Mouse (Mus musculus) G1E (cell line): ENCODE data around the gene Arid5b.

Source experiments
- CTCF ChIP-seq: IDR thresholded peaks from 2 replicates; pipeline ENCODE4 v1.5.1; 2012; ENCODE audit warnings: low read depth, low read length, inconsistent platforms, mixed read lengths
- GATA1 ChIP-seq: IDR thresholded peaks from 2 replicates; pipeline ENCODE4 v1.6.1; 2012; ENCODE audit warnings: borderline replicate concordance, low read length, inconsistent platforms, mixed read lengths
- POLR2AphosphoS5 ChIP-seq: IDR thresholded peaks from 2 replicates; pipeline ENCODE4 v1.6.1; 2012; ENCODE audit warnings: low read depth, low read length, inconsistent platforms; ENCODE audit not compliant: insufficient replicate concordance
- TAL1 ChIP-seq: conservative IDR thresholded peaks from 2 replicates; pipeline ENCODE4 v1.6.1; 2012; ENCODE audit warnings: low read depth, low read length, inconsistent platforms, mixed read lengths

GRCm38 (mm10) chr10:68126551-68126950 lies 152.0 kb downstream of the Arid5b start:
- no peak for TF ChIP-seq CTCF
- no peak for TF ChIP-seq GATA1
- TF ChIP-seq POLR2AphosphoS5, result no peak
- TF ChIP-seq TAL1, result no peak
